ENCODE assay signal across 9 mouse cellular contexts in the genomic region with DNA sequence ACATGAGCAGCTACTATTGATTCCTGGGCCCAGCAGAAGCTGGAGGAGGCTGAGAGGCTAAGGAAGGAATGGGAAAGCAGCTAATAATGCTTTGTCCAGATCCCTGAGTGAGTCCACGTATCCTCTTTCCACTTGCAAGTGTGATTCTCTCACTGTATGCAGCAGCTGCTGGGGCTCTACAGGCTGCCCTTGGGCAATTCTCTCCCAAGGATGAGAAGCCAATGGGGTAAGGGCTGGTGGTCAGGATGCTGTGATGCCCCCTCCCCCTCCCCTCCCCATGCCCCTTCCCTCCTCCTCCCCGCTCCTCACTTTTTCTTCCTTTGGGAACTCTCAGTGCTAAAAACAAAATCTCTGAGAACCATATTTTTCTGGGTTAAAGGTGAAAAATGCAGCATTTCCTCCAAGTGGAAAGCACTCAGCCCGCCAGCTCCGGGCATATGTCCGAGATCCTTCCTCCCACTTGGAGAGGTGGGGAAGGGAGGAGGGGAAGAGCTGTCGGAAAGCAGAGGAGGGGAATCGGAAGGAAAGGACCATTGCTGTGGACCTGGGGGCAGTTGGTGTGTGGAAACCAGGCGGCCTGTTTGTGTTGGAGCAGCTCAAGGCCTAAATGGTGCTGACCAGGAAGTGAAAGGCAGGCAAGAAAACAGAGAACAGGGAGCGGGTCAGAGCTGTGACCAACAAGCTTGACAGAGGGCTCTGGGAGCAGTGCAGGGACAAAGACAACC.
DNase-seq lines count a peak whose midpoint lies in the region; ATAC-seq and TF ChIP-seq lines count a peak whose summit lies in the region.
"Had no signal": no experiment of that assay in that cellular context is flagged by ENCODE, and none has a peak within 500 bp of the region (broad histone marks: within the 10 kb centered on the region; RNA-seq: fewer than 3 reads in every experiment).

No protein-coding gene starts in this region.

- ATAC-seq in neural tube, embryonic 13.5 days (ENCODE audit: low read depth): no peak
- ATAC-seq in heart, embryonic 11.5 days (replicated peaks; ENCODE audit: insufficient number of reproducible peaks, low FRiP score, low TSS enrichment): no peak
- peak; percentile 67 for ATAC-seq in kidney, embryonic 16.5 days (ENCODE audit: low FRiP score, low TSS enrichment)
- no peak for ATAC-seq in cerebellum, adult (ENCODE audit: insufficient number of reproducible peaks, low FRiP score, low TSS enrichment)

- TF ChIP-seq CTCF in left cerebral cortex, adult 2 months (IDR thresholded peaks at IDR 0.05): no peak
- no peak for TF ChIP-seq CTCF in thymus, adult 2 months (IDR thresholded peaks at IDR 0.05; ENCODE audit: borderline replicate concordance, control insufficient read depth, extremely low read depth, insufficient read depth, low read length, poor library complexity)

- no peak for DNase-seq in neural tube, embryonic 10.5 days (ENCODE audit: extremely low spot score, low spot score)
- DNase-seq in ovary, postnatal 36 days (ENCODE audit: low spot score): peak; percentile 63
- no peak for DNase-seq in left cerebral cortex, adult 2 months (ENCODE audit: extremely low spot score in 1 of 2, low spot score in 2 of 2)
- no peak for DNase-seq in thymus, adult 2 months

- no peak overlapping the region for H3K9ac ChIP-seq in neural tube, embryonic 13.5 days
- no peak overlapping the region for H3K9ac ChIP-seq in heart, embryonic 11.5 days (ENCODE audit: low read depth, low read length)
- H3K9ac ChIP-seq in kidney, embryonic 16.5 days (replicated peaks; ENCODE audit: low read length): no peak overlapping the region
- H3K9ac ChIP-seq: embryonic facial prominence, embryonic 13.5 days had no signal

- no peaks in the 10 kb centered on the region for H3K9me3 ChIP-seq in neural tube, embryonic 13.5 days
- no peaks in the 10 kb centered on the region for H3K9me3 ChIP-seq in heart, embryonic 11.5 days (replicated peaks; ENCODE audit: control insufficient read depth, low read length)
- H3K9me3 ChIP-seq in kidney, embryonic 16.5 days (ENCODE audit: low read length): no peaks in the 10 kb centered on the region
- H3K9me3 ChIP-seq: embryonic facial prominence, embryonic 13.5 days had no signal

- H3K4me3 ChIP-seq in neural tube, embryonic 13.5 days: no peak overlapping the region
- H3K4me3 ChIP-seq in heart, embryonic 11.5 days (ENCODE audit: low read depth, low read length): no peak overlapping the region
- H3K4me3 ChIP-seq in kidney, embryonic 16.5 days (ENCODE audit: low read length): no peak overlapping the region
- H3K4me3 ChIP-seq in left cerebral cortex, adult 2 months: no peak overlapping the region
- no peak overlapping the region for H3K4me3 ChIP-seq in thymus, adult 2 months (ENCODE audit: control insufficient read depth, insufficient read depth, low read length)
- H3K4me3 ChIP-seq: embryonic facial prominence, embryonic 13.5 days had no signal

- H3K27ac ChIP-seq in neural tube, embryonic 13.5 days (replicated peaks): peak overlapping the region; percentile 55
- H3K27ac ChIP-seq in heart, embryonic 11.5 days (ENCODE audit: low read depth, low read length): peak overlapping the region; percentile 29; the same call in 1 of the 2 replicates
- H3K27ac ChIP-seq in kidney, embryonic 16.5 days (ENCODE audit: low read length): peak overlapping the region; percentile 84
- H3K27ac ChIP-seq in left cerebral cortex, adult 2 months: no peak overlapping the region
- H3K27ac ChIP-seq in thymus, adult 2 months (ENCODE audit: control insufficient read depth, insufficient read depth, low read length): no peak overlapping the region
- H3K27ac ChIP-seq: embryonic facial prominence, embryonic 13.5 days had no signal

- intact Hi-C loops in left cerebral cortex, adult 2 months (cut with DNase I): no loop called here

- peaks cover 58% of the 10 kb centered on the region for H3K4me1 ChIP-seq in neural tube, embryonic 13.5 days (replicated peaks)
- peaks cover 39% of the 10 kb centered on the region for H3K4me1 ChIP-seq in heart, embryonic 11.5 days (ENCODE audit: control insufficient read depth, insufficient read depth, low read length)
- peaks cover 26% of the 10 kb centered on the region for H3K4me1 ChIP-seq in kidney, embryonic 16.5 days (ENCODE audit: insufficient read depth, low read length)
- H3K4me1 ChIP-seq in thymus, adult 2 months (replicated peaks; ENCODE audit: control insufficient read depth, insufficient read depth, low read length): no peaks in the 10 kb centered on the region

- no peak overlapping the region for H3K4me2 ChIP-seq in neural tube, embryonic 13.5 days
- no peak overlapping the region for H3K4me2 ChIP-seq in heart, embryonic 11.5 days
- no peak overlapping the region for H3K4me2 ChIP-seq in kidney, embryonic 16.5 days (replicated peaks; ENCODE audit: low read depth, low read length)
- H3K4me2 ChIP-seq: embryonic facial prominence, embryonic 13.5 days had no signal

- WGBS in neural tube, embryonic 13.5 days: 66% methylated on average over 9 of the region's 9 CpGs
- WGBS in heart, embryonic 11.5 days (ENCODE audit: insufficient replicate concordance): 49% methylated on average over 8 of the region's 9 CpGs
- WGBS in kidney, embryonic 16.5 days: 33% methylated on average over 8 of the region's 9 CpGs
- 59% methylated on average over 9 of the region's 9 CpGs for WGBS in thymus, adult 2 months

- no peaks in the 10 kb centered on the region for H3K27me3 ChIP-seq in neural tube, embryonic 13.5 days
- no peaks in the 10 kb centered on the region for H3K27me3 ChIP-seq in heart, embryonic 11.5 days (ENCODE audit: control insufficient read depth, insufficient read depth, low read length)
- no peaks in the 10 kb centered on the region for H3K27me3 ChIP-seq in kidney, embryonic 16.5 days (ENCODE audit: insufficient read depth, low read length)
- H3K27me3 ChIP-seq in thymus, adult 2 months (ENCODE audit: control insufficient read depth, insufficient read depth, low read length): peaks cover 2% of the 10 kb centered on the region; the same call in 1 of the 2 replicates
- H3K27me3 ChIP-seq: embryonic facial prominence, embryonic 13.5 days had no signal

- no peaks in the 10 kb centered on the region for H3K36me3 ChIP-seq in neural tube, embryonic 13.5 days
- no peaks in the 10 kb centered on the region for H3K36me3 ChIP-seq in heart, embryonic 11.5 days (ENCODE audit: control insufficient read depth, insufficient read depth, low read length)
- no peaks in the 10 kb centered on the region for H3K36me3 ChIP-seq in kidney, embryonic 16.5 days (ENCODE audit: insufficient read depth, low read length)
- H3K36me3 ChIP-seq in thymus, adult 2 months (ENCODE audit: control insufficient read depth, insufficient read depth, low read length): no peaks in the 10 kb centered on the region
- H3K36me3 ChIP-seq: embryonic facial prominence, embryonic 13.5 days had no signal

- no peak for TF ChIP-seq POLR2A in thymus, adult 2 months (IDR thresholded peaks at IDR 0.05; ENCODE audit: control insufficient read depth, extremely low read depth, insufficient read depth, low read length, poor library complexity)

Comparison
In these comparisons a context has a peak if more than half of its experiments do, and no peak if none do; other contexts are left out.
1. H3K27ac ChIP-seq: peak in neural tube, embryonic 13.5 days (single experiment), heart, embryonic 11.5 days (single experiment) and kidney, embryonic 16.5 days (single experiment); none in left cerebral cortex, adult 2 months (single experiment) and thymus, adult 2 months (single experiment).